Mouse (Mus musculus): Measurements from ENCODE around the gene C1qtnf1. TPM values are rescaled to one million over a fixed set of nuclear protein-coding genes. Genes with fewer than 3 reads are reported as not detected.

C1qtnf1 gene
- polyA plus RNA-seq, 1 experiment from 2014 or later: 4.4 TPM

DNA sequence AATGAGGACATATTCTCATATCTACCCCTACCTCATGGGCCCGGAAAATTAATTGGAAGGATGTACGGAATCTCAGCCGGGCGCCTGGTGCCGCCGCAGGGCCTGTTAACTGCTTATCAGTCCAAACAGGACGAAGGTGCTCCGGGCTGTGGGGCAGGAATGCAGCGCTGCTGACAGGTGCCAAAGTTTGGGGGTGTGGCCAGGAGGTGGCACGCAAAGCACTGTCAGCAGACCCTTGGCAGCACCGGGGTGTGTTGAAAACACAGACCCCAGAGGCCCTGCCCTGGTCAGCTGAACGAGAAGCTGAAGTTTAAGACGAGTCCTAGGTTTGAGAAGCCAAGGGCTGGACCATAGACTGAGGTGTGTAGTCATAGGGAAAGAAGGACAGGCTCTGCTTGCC lies 14.7 kb downstream of the C1qtnf1 start:
- H3K4me2 ChIP-seq (ENCODE audit: low read length): no peak overlapping the region
- WGBS: 60% methylated on average over 13 of the region's 13 CpGs
- H3K4me1 ChIP-seq (ENCODE audit: control insufficient read depth, insufficient read depth, low read depth, low read length): peaks cover 21% of the 10 kb centered on the region
- no peak overlapping the region for H3K4me3 ChIP-seq (ENCODE audit: low read length)
- no peak overlapping the region for H3K9ac ChIP-seq (ENCODE audit: low read depth, low read length)
- H3K9me3 ChIP-seq (ENCODE audit: control insufficient read depth, low read length): no peaks in the 10 kb centered on the region
- ATAC-seq: peak; percentile 5; the same call in 1 of the 2 replicates
- no peaks in the 10 kb centered on the region for H3K36me3 ChIP-seq (ENCODE audit: control insufficient read depth, insufficient read depth, low read length)
- no peaks in the 10 kb centered on the region; the same call in 1 of the 2 replicates for H3K27me3 ChIP-seq (replicated peaks; ENCODE audit: control insufficient read depth, insufficient read depth, low read length)
- no peak overlapping the region for H3K27ac ChIP-seq (ENCODE audit: low read depth, low read length)

DNA sequence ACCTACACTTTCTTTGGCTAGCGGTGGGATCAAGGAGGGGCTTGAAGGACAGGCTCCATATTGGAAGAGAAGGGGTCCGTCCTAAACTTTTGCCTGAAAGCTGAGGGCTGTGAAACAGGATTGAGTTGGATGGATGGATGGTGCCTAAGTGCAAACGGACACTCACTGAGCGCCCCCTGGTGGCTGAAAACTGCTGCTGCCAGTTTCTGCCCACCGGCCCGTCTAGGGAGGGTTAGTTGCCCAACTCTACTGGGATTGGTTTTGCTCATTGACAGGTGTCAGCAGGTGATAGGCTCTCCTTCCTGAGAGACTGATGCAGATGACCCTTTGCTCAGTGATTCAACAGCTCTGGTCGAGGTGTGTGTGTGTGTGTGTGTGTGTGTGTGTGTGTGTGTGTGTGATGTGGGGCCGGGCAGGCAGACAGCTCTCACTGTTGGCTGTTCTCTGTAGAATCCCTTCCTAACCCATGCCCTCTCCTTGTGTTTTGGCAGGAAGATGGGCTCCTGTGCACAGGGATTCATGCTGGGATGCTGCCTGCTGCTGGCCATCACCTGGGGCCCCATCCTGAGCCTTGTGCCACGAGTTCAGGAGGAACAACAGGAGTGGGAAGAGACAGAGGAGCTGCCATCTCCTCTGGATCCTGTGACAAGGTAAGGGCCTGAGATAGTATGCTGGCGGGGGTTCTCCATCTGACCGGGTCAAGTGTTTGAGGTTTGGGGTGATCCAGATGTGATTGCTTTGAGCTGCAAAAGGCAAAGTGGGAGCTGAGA lies 15.4 kb downstream of the C1qtnf1 start:
- Histone ChIP-seq H3K27me3 (replicated peaks; ENCODE audit: control insufficient read depth, insufficient read depth, low read length) (no peaks in the 10 kb centered on the region; the same call in 1 of the 2 replicates), H3K9ac (ENCODE audit: low read depth, low read length) (no peak overlapping the region), H3K4me1 (ENCODE audit: control insufficient read depth, insufficient read depth, low read depth, low read length) (peaks cover 15% of the 10 kb centered on the region), H3K27ac (ENCODE audit: low read depth, low read length) (no peak overlapping the region), H3K4me3 (ENCODE audit: low read length) (no peak overlapping the region), H3K9me3 (ENCODE audit: control insufficient read depth, low read length) (no peaks in the 10 kb centered on the region), H3K36me3 (ENCODE audit: control insufficient read depth, insufficient read depth, low read length) (no peaks in the 10 kb centered on the region), H3K4me2 (ENCODE audit: low read length) (no peak overlapping the region)
- 31% methylated on average over 10 of the region's 11 CpGs for WGBS
- ATAC-seq: peak; percentile 24

DNA sequence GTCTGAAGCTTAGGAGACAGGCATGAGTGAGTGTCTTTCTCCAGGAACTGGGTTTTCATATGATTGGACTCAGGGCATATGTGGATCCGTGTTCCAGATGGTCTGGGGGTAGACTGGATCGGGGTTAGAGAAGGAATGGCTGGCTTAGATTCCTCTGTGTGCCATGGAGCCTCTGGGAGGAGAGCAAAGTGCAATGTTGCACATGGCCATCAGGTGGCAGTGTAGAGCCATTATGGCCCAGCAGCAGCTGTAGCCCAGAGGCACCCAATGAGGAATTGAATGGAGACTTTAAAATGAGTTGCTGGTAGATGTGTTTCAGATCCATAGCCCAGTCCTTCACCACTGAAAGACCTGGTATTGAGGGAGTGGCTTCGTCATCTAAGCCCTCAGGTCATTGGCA lies 17.8 kb downstream of the C1qtnf1 start:
- Histone ChIP-seq H3K27me3 (replicated peaks; ENCODE audit: control insufficient read depth, insufficient read depth, low read length) (peaks cover 6% of the 10 kb centered on the region; the same call in 1 of the 2 replicates), H3K36me3 (ENCODE audit: control insufficient read depth, insufficient read depth, low read length) (no peaks in the 10 kb centered on the region)
- WGBS: 8% methylated on average over 3 of the region's 3 CpGs

DNA sequence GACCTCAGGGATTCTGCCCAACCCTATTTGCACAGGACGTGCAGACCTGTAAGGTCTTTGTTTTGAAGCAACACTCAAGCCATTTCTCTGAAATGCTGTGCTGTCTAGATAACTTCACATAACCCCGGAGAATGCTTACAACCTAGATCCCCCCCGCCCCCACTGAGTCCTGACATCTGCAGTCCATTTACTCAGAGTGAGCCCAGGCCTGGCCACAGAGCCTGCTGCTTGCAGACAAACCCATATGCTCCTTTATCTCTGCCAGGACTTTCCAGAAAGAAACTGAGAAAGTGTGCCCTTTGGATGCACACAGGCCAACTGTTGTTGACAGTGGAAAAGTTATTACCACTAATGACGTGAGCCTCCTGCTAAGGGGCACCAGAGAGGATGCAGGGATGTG lies 19.3 kb downstream of the C1qtnf1 start:
- no peaks in the 10 kb centered on the region for H3K36me3 ChIP-seq (ENCODE audit: control insufficient read depth, insufficient read depth, low read length)
- no peak overlapping the region for H3K4me2 ChIP-seq (ENCODE audit: low read length)
- no peak overlapping the region for H3K4me3 ChIP-seq (ENCODE audit: low read length)
- no peak overlapping the region for H3K27ac ChIP-seq (ENCODE audit: low read depth, low read length)
- WGBS: 72% methylated on average over 4 of the region's 4 CpGs
- ATAC-seq: no peak
- H3K9me3 ChIP-seq (ENCODE audit: control insufficient read depth, low read length): no peaks in the 10 kb centered on the region
- H3K27me3 ChIP-seq (replicated peaks; ENCODE audit: control insufficient read depth, insufficient read depth, low read length): peaks cover 6% of the 10 kb centered on the region; the same call in 1 of the 2 replicates
- peaks cover 5% of the 10 kb centered on the region; the same call in 1 of the 2 replicates for H3K4me1 ChIP-seq (ENCODE audit: control insufficient read depth, insufficient read depth, low read depth, low read length)
- no peak overlapping the region for H3K9ac ChIP-seq (ENCODE audit: low read depth, low read length)

More for the DNA sequence above, 17.8 kb downstream of the C1qtnf1 start:
- no peak overlapping the region for H3K4me2 ChIP-seq (ENCODE audit: low read length)
- H3K4me3 ChIP-seq (ENCODE audit: low read length): no peak overlapping the region
- no peak overlapping the region for H3K27ac ChIP-seq (ENCODE audit: low read depth, low read length)
- no peak overlapping the region for H3K9ac ChIP-seq (ENCODE audit: low read depth, low read length)
- no peaks in the 10 kb centered on the region for H3K9me3 ChIP-seq (ENCODE audit: control insufficient read depth, low read length)
- H3K4me1 ChIP-seq (ENCODE audit: control insufficient read depth, insufficient read depth, low read depth, low read length): peaks cover 5% of the 10 kb centered on the region
- peak; percentile 72 for ATAC-seq

DNA sequence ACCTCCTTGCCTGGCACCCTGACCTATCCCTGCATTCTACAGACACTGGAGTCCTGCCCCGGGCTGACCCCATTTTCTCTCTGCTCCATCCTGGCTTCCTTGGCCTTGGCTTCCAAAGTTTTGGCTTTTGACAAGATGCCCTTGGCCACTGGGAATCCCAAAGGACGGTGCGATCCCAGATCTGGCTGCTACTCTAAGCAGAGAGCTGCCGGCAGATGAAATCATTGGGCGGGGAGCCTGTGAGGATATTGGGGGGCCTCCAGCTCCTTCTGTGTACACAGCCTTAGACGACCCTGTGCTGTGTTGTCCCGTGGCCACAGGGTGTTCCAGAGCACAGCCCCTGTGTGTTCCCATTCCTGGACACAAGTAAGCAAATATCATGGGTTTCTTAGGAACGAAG lies 20.4 kb downstream of the C1qtnf1 start:
- Histone ChIP-seq H3K9me3 (ENCODE audit: control insufficient read depth, low read length) (no peaks in the 10 kb centered on the region), H3K9ac (ENCODE audit: low read depth, low read length) (no peak overlapping the region), H3K4me2 (ENCODE audit: low read length) (no peak overlapping the region), H3K4me1 (ENCODE audit: control insufficient read depth, insufficient read depth, low read depth, low read length) (no peaks in the 10 kb centered on the region), H3K27me3 (replicated peaks; ENCODE audit: control insufficient read depth, insufficient read depth, low read length) (peaks cover 6% of the 10 kb centered on the region; the same call in 1 of the 2 replicates), H3K36me3 (ENCODE audit: control insufficient read depth, insufficient read depth, low read length) (no peaks in the 10 kb centered on the region), H3K4me3 (ENCODE audit: low read length) (no peak overlapping the region), H3K27ac (ENCODE audit: low read depth, low read length) (no peak overlapping the region)
- ATAC-seq: no peak
- 80% methylated on average over 8 of the region's 8 CpGs for WGBS

DNA sequence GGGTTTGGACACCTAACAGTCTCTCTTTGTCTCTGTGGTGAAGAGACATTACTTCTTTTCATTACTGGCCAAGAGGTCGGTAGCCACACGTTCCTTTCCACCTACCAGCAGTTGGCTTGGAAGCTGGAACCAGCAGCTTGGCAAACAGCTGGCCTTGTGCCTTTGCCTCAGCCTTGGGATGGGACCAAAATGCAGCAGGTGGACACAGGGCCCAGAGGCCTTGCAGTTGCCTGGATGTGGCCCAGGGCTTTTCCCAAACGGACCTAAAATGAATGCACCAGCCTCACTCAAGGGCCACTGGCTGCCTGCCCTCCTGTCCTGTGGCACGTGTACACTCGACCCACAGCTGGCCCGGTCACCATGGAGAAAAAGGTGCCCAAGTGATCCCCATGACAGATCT lies 23.2 kb downstream of the C1qtnf1 start:
- H3K27ac ChIP-seq (ENCODE audit: low read depth, low read length): no peak overlapping the region
- 0 out of 2 replicates have a peak, but pooled peaks cover 6% of the 10 kb centered on the region for H3K27me3 ChIP-seq (replicated peaks; ENCODE audit: control insufficient read depth, insufficient read depth, low read length)
- 79% methylated on average over 6 of the region's 6 CpGs for whole genome bisulfite sequencing
- H3K4me1 ChIP-seq (ENCODE audit: control insufficient read depth, insufficient read depth, low read depth, low read length): no peaks in the 10 kb centered on the region
- H3K9ac ChIP-seq (ENCODE audit: low read depth, low read length): no peak overlapping the region
- H3K9me3 ChIP-seq (ENCODE audit: control insufficient read depth, low read length): no peaks in the 10 kb centered on the region
- ATAC-seq: no peak
- H3K4me3 ChIP-seq (ENCODE audit: low read length): no peak overlapping the region
- H3K36me3 ChIP-seq (ENCODE audit: control insufficient read depth, insufficient read depth, low read length): no peaks in the 10 kb centered on the region
- H3K4me2 ChIP-seq (ENCODE audit: low read length): no peak overlapping the region

DNA sequence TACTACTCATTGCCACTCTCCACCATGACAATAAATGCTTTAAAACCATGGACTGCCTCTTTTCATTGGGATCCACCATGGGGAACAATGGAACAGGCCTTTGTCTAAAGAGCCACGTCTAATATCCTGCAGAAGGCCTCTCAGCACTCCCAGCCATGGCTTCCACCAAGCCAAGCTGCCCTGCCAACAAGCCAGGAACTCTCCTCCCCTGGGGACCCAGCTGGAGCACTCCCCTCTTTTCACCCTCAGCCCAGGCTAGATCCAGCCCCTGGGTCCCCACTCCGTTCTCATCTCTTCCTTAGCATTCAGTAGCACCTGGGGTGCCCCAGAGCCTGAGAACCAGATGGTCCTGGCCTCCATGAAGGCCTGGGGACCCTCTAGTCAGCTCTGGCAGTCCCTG lies 25.0 kb downstream of the C1qtnf1 start:
- no peaks in the 10 kb centered on the region for H3K4me1 ChIP-seq (ENCODE audit: control insufficient read depth, insufficient read depth, low read depth, low read length)
- H3K27me3 ChIP-seq (replicated peaks; ENCODE audit: control insufficient read depth, insufficient read depth, low read length): 0 out of 2 replicates have a peak, but pooled peaks cover 6% of the 10 kb centered on the region
- H3K9me3 ChIP-seq (ENCODE audit: control insufficient read depth, low read length): no peaks in the 10 kb centered on the region
- no peak overlapping the region for H3K4me2 ChIP-seq (ENCODE audit: low read length)
- H3K4me3 ChIP-seq (ENCODE audit: low read length): no peak overlapping the region
- H3K27ac ChIP-seq (ENCODE audit: low read depth, low read length): no peak overlapping the region
- H3K36me3 ChIP-seq (ENCODE audit: control insufficient read depth, insufficient read depth, low read length): no peaks in the 10 kb centered on the region
- no peak for ATAC-seq
- no peak overlapping the region for H3K9ac ChIP-seq (ENCODE audit: low read depth, low read length)
- 58% methylated on average over 2 of the region's 2 CpGs for WGBS

DNA sequence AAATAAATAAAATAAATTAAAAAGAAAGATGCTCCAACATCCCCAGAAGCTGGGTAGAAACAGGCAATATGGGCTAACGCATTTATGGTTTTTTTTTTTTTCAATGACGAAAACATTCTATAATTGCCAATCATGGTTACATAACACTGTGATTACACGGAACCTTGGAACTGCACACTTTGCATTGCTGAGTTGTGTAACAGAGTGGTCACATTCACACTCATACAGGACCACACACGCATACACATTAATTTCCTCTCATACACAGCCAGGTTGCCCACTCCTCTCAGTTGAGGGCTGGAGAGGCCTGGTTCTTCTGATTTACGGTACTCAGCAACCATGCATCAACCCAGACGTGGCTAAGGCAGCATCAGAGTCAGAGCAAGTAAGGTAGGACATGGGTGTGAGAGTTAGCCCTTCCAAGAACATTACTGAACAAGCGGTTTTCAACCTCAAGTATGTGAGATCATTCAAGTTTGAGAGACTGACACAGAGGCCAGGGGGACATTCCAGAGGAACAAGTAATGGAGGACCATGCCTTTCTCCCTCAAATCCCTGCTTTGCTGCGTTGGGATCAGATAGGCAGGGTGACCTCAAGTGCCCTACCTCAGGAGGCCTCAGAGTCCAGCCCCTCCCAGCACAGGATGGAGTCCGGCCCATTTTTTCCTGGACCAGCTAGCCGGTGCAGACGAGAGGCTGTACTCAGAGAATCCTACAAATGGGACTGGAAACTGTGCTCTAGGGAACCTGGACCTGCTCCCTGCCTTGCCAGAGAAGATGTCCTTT lies 26.1 kb downstream of the C1qtnf1 start:
- 74% methylated on average over 11 of the region's 11 CpGs for WGBS
- Histone ChIP-seq H3K4me3 (ENCODE audit: low read length) (no peak overlapping the region), H3K36me3 (ENCODE audit: control insufficient read depth, insufficient read depth, low read length) (no peaks in the 10 kb centered on the region)

DNA sequence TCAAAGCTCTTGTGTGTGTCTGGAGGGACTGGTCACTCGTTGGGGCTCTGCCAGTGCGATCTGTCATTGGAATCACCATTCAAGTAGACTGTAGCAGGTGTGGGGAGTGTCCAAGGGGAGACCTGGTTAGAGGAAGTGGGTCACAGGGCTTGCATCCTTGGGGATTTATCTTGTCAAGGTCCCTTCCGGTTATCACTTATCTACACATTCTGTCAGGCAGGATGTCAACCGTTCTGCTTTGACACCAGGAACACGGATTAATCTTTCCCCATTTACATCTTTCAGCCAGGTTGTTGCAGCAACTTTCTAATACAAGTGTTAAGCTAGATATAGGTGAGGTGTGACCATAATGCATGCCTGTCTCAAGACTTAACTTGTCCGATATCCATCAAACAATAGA lies 27.8 kb downstream of the C1qtnf1 start:
- Histone ChIP-seq H3K4me2 (ENCODE audit: low read length) (no peak overlapping the region), H3K27me3 (replicated peaks; ENCODE audit: control insufficient read depth, insufficient read depth, low read length) (no peaks in the 10 kb centered on the region), H3K4me1 (ENCODE audit: control insufficient read depth, insufficient read depth, low read depth, low read length) (no peaks in the 10 kb centered on the region), H3K4me3 (ENCODE audit: low read length) (no peak overlapping the region), H3K36me3 (ENCODE audit: control insufficient read depth, insufficient read depth, low read length) (no peaks in the 10 kb centered on the region), H3K9ac (ENCODE audit: low read depth, low read length) (no peak overlapping the region), H3K9me3 (ENCODE audit: control insufficient read depth, low read length) (no peaks in the 10 kb centered on the region), H3K27ac (ENCODE audit: low read depth, low read length) (no peak overlapping the region)
- WGBS: 90% methylated on average over 6 of the region's 6 CpGs
- no peak for ATAC-seq

More for the DNA sequence above, 26.1 kb downstream of the C1qtnf1 start:
- H3K27me3 ChIP-seq (replicated peaks; ENCODE audit: control insufficient read depth, insufficient read depth, low read length): 0 out of 2 replicates have a peak, but pooled peaks cover 5% of the 10 kb centered on the region
- H3K4me2 ChIP-seq (ENCODE audit: low read length): no peak overlapping the region
- H3K9me3 ChIP-seq (ENCODE audit: control insufficient read depth, low read length): no peaks in the 10 kb centered on the region
- H3K4me1 ChIP-seq (ENCODE audit: control insufficient read depth, insufficient read depth, low read depth, low read length): no peaks in the 10 kb centered on the region
- no peak overlapping the region for H3K27ac ChIP-seq (ENCODE audit: low read depth, low read length)
- no peak for ATAC-seq
- H3K9ac ChIP-seq (ENCODE audit: low read depth, low read length): no peak overlapping the region

Data from hindbrain, embryonic 16.5 days (tissue).